Mouse (Mus musculus): ENCODE measurements around the gene Myh1. TPM values are rescaled to one million over a fixed set of nuclear protein-coding genes. Genes with fewer than 3 reads are reported as not detected.

Gene Myh1
- polyA plus RNA-seq, 1 experiment from 2014 or later, result not detected

- Histone ChIP-seq H3K4me1 (replicated peaks; ENCODE audit: control insufficient read depth, insufficient read depth, low read length) (no peaks in the 10 kb centered on the region), H3K9me3 (ENCODE audit: control insufficient read depth, low read length) (no peaks in the 10 kb centered on the region), H3K27me3 (replicated peaks; ENCODE audit: control insufficient read depth, insufficient read depth, low read length) (no peaks in the 10 kb centered on the region), H3K9ac (replicated peaks; ENCODE audit: low read depth, low read length) (no peak overlapping the region), H3K36me3 (ENCODE audit: control insufficient read depth, insufficient read depth) (no peaks in the 10 kb centered on the region), H3K4me2 (ENCODE audit: low read length) (no peak overlapping the region), H3K27ac (ENCODE audit: low read length) (no peak overlapping the region), H3K4me3 (replicated peaks; ENCODE audit: low read length) (no peak overlapping the region)
- ATAC-seq, result no peak
- 96% methylated on average over 8 of the region's 8 CpGs for WGBS
These were observed 22.0 kb downstream of the Myh1 start for GRCm38 (mm10) chr11:67221803-67222202.

DNA sequence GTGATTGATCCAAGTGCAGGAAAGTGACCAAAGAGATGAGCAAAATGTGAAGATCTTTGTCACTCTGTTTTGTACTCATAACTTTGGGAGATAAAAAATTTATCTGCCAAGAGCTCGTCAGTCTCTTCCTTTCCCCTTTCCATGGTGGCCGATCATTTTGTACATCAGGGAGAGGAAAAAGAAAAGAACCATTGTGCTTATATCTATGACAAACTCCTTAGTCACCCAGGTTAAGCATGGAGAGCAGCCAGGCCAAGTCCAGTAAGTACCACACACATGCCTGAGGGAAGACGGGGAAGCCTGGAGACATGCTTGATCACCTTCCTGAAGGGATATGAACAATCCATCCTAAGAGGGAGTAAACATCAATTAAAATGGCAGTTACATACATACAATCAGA, 24.6 kb downstream of the Myh1 start:
- no peak for ATAC-seq
- WGBS, result 85% methylated on average over 2 of the region's 3 CpGs

DNA sequence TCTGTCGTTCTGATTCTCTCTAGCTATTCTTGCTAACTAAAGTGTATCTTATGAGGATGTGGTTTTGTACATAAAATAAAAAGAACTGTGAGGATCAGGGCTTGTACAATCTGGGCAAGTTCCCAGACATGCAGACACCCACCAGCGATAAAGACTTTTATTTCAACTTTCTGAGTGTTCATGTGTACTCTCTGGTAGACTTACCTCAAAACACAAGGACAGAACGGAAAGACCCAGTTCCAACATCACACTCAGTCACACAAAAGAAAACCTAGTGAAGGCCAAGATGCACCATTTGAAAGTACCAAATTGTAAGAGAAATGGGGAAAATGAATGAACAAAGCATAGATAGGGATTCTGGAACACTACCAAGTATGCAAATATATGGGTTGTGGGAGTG, 28.9 kb downstream of the Myh1 start:
- Histone ChIP-seq H3K4me1 (replicated peaks; ENCODE audit: control insufficient read depth, insufficient read depth, low read length) (no peaks in the 10 kb centered on the region), H3K4me3 (replicated peaks; ENCODE audit: low read length) (no peak overlapping the region), H3K4me2 (ENCODE audit: low read length) (no peak overlapping the region), H3K9me3 (ENCODE audit: control insufficient read depth, low read length) (no peaks in the 10 kb centered on the region), H3K36me3 (ENCODE audit: control insufficient read depth, insufficient read depth) (no peaks in the 10 kb centered on the region), H3K27ac (ENCODE audit: low read length) (no peak overlapping the region), H3K27me3 (replicated peaks; ENCODE audit: control insufficient read depth, insufficient read depth, low read length) (no peaks in the 10 kb centered on the region), H3K9ac (replicated peaks; ENCODE audit: low read depth, low read length) (no peak overlapping the region)
- 72% methylated on average over 3 of the region's 3 CpGs for whole genome bisulfite sequencing
- no peak for ATAC-seq

More for the DNA sequence above, 24.6 kb downstream of the Myh1 start:
- Histone ChIP-seq H3K9me3 (ENCODE audit: control insufficient read depth, low read length) (no peaks in the 10 kb centered on the region), H3K4me2 (ENCODE audit: low read length) (no peak overlapping the region), H3K27ac (ENCODE audit: low read length) (no peak overlapping the region), H3K27me3 (replicated peaks; ENCODE audit: control insufficient read depth, insufficient read depth, low read length) (no peaks in the 10 kb centered on the region), H3K9ac (replicated peaks; ENCODE audit: low read depth, low read length) (no peak overlapping the region), H3K4me1 (replicated peaks; ENCODE audit: control insufficient read depth, insufficient read depth, low read length) (no peaks in the 10 kb centered on the region), H3K4me3 (replicated peaks; ENCODE audit: low read length) (no peak overlapping the region), H3K36me3 (ENCODE audit: control insufficient read depth, insufficient read depth) (no peaks in the 10 kb centered on the region)

- 82% methylated on average over 5 of the region's 5 CpGs for WGBS
- Histone ChIP-seq H3K4me3 (replicated peaks; ENCODE audit: low read length) (no peak overlapping the region), H3K27me3 (replicated peaks; ENCODE audit: control insufficient read depth, insufficient read depth, low read length) (no peaks in the 10 kb centered on the region), H3K4me1 (replicated peaks; ENCODE audit: control insufficient read depth, insufficient read depth, low read length) (no peaks in the 10 kb centered on the region), H3K4me2 (ENCODE audit: low read length) (no peak overlapping the region), H3K9me3 (ENCODE audit: control insufficient read depth, low read length) (no peaks in the 10 kb centered on the region), H3K9ac (replicated peaks; ENCODE audit: low read depth, low read length) (no peak overlapping the region), H3K27ac (ENCODE audit: low read length) (no peak overlapping the region), H3K36me3 (ENCODE audit: control insufficient read depth, insufficient read depth) (no peaks in the 10 kb centered on the region)
- no peak for ATAC-seq
These were observed 29.3 kb downstream of the Myh1 start for GRCm38 (mm10) chr11:67229166-67229565.

GRCm38 (mm10) chr11:67229946-67230345, 30.1 kb downstream of the Myh1 start:
- 84% methylated on average over 2 of the region's 2 CpGs for WGBS
- Histone ChIP-seq H3K9me3 (ENCODE audit: control insufficient read depth, low read length) (no peaks in the 10 kb centered on the region), H3K4me1 (replicated peaks; ENCODE audit: control insufficient read depth, insufficient read depth, low read length) (no peaks in the 10 kb centered on the region), H3K36me3 (ENCODE audit: control insufficient read depth, insufficient read depth) (no peaks in the 10 kb centered on the region), H3K9ac (replicated peaks; ENCODE audit: low read depth, low read length) (no peak overlapping the region), H3K27me3 (replicated peaks; ENCODE audit: control insufficient read depth, insufficient read depth, low read length) (no peaks in the 10 kb centered on the region), H3K27ac (ENCODE audit: low read length) (no peak overlapping the region), H3K4me3 (replicated peaks; ENCODE audit: low read length) (no peak overlapping the region), H3K4me2 (ENCODE audit: low read length) (no peak overlapping the region)
- no peak for ATAC-seq

DNA sequence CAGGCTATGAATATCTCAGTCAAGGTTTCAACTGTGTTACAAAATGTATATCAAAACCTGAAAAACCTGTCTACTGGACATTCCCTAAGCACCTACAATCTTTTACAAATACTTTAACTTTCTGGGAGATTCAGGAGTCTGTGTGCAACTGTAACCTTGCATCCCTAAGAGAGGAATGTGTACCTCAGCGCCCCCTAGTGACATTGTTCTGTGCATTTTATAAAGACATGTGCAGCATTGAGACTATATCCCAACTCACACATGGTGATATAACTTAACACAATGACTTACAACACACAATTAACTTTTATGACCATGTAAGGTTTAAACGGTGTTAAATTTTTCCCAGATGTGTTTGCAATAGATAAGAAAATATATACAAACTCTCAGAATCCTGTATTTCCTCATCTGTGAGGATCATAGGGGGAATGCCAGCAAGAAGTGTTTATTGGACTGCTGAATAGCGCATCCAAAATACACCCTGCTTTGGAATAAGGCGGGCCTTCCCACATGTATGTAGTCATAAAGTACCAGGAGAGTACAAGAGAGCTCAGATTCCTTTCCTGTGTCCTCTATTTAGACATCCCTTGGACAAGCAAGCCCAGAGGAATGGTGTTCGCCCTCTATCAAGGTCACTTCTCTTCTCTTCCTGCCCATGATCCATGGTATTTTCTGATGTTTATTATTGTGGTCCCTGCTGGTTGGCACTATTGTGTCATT, 35.9 kb downstream of the Myh1 start:
- no peak overlapping the region for H3K4me3 ChIP-seq (replicated peaks; ENCODE audit: low read length)
- 66% methylated on average over 5 of the region's 5 CpGs for WGBS
- no peak overlapping the region for H3K9ac ChIP-seq (replicated peaks; ENCODE audit: low read depth, low read length)

GRCm38 (mm10) chr11:67236799-67237198, 36.9 kb downstream of the Myh1 start:
- Histone ChIP-seq H3K9me3 (ENCODE audit: control insufficient read depth, low read length) (no peaks in the 10 kb centered on the region), H3K4me1 (replicated peaks; ENCODE audit: control insufficient read depth, insufficient read depth, low read length) (no peaks in the 10 kb centered on the region), H3K4me3 (replicated peaks; ENCODE audit: low read length) (no peak overlapping the region), H3K4me2 (ENCODE audit: low read length) (no peak overlapping the region), H3K36me3 (ENCODE audit: control insufficient read depth, insufficient read depth) (no peaks in the 10 kb centered on the region), H3K27ac (ENCODE audit: low read length) (no peak overlapping the region), H3K27me3 (replicated peaks; ENCODE audit: control insufficient read depth, insufficient read depth, low read length) (no peaks in the 10 kb centered on the region), H3K9ac (replicated peaks; ENCODE audit: low read depth, low read length) (no peak overlapping the region)
- ATAC-seq, result no peak
- 85% methylated on average over 9 of the region's 9 CpGs for WGBS

More for the DNA sequence above, 35.9 kb downstream of the Myh1 start:
- Histone ChIP-seq H3K27ac (ENCODE audit: low read length) (no peak overlapping the region), H3K4me1 (replicated peaks; ENCODE audit: control insufficient read depth, insufficient read depth, low read length) (no peaks in the 10 kb centered on the region), H3K36me3 (ENCODE audit: control insufficient read depth, insufficient read depth) (no peaks in the 10 kb centered on the region), H3K4me2 (ENCODE audit: low read length) (no peak overlapping the region), H3K9me3 (ENCODE audit: control insufficient read depth, low read length) (no peaks in the 10 kb centered on the region), H3K27me3 (replicated peaks; ENCODE audit: control insufficient read depth, insufficient read depth, low read length) (no peaks in the 10 kb centered on the region)
- no peak for ATAC-seq

GRCm38 (mm10) chr11:67237481-67238079, 37.7 kb downstream of the Myh1 start, which contains the start of gene Myh4:
Myh4 (plus strand) TSS chr11:67238029.
- H3K9ac ChIP-seq (replicated peaks; ENCODE audit: low read depth, low read length), result no peak within 1 kb of the TSS
- H3K4me1 ChIP-seq (replicated peaks; ENCODE audit: control insufficient read depth, insufficient read depth, low read length), result no peaks in the 10 kb centered on the region
- no peak within 1 kb of the TSS for H3K27ac ChIP-seq (ENCODE audit: low read length)
- H3K36me3 ChIP-seq (ENCODE audit: control insufficient read depth, insufficient read depth), result no peaks in the 10 kb centered on the region
- no peaks in the 10 kb centered on the region for H3K27me3 ChIP-seq (replicated peaks; ENCODE audit: control insufficient read depth, insufficient read depth, low read length)
- ATAC-seq, result no peak
- H3K9me3 ChIP-seq (ENCODE audit: control insufficient read depth, low read length), result no peaks in the 10 kb centered on the region
- no peak within 1 kb of the TSS for H3K4me3 ChIP-seq (replicated peaks; ENCODE audit: low read length)
- no peak within 1 kb of the TSS for H3K4me2 ChIP-seq (ENCODE audit: low read length)
- 65% methylated on average over 5 of the region's 5 CpGs for WGBS

- Histone ChIP-seq H3K27me3 (replicated peaks; ENCODE audit: control insufficient read depth, insufficient read depth, low read length) (no peaks in the 10 kb centered on the region), H3K9ac (replicated peaks; ENCODE audit: low read depth, low read length) (no peak overlapping the region)
- ATAC-seq, result no peak
These were observed 41.2 kb downstream of the Myh1 start for GRCm38 (mm10) chr11:67241051-67241450.

More at GRCm38 (mm10) chr11:67241051-67241450, 41.2 kb downstream of the Myh1 start:
- Histone ChIP-seq H3K4me1 (replicated peaks; ENCODE audit: control insufficient read depth, insufficient read depth, low read length) (no peaks in the 10 kb centered on the region), H3K9me3 (ENCODE audit: control insufficient read depth, low read length) (no peaks in the 10 kb centered on the region), H3K27ac (ENCODE audit: low read length) (no peak overlapping the region), H3K36me3 (ENCODE audit: control insufficient read depth, insufficient read depth) (no peaks in the 10 kb centered on the region), H3K4me3 (replicated peaks; ENCODE audit: low read length) (no peak overlapping the region), H3K4me2 (ENCODE audit: low read length) (no peak overlapping the region)
- WGBS, result 78% methylated on average over 6 of the region's 6 CpGs
